Mouse (Mus musculus) stomach, embryonic 16.5 days (tissue): ENCODE results near the gene Lrguk. TPM values are rescaled to one million over a fixed set of nuclear protein-coding genes. Genes with fewer than 3 reads are reported as not detected.

ENCODE experiments used
- ATAC-seq: fragments of 200-750 bp; cut with Nextera tagmentation; 2 replicates; pipeline ENCODE4 v1.8.0; 2017; ENCODE audit warnings: moderate number of reproducible peaks, moderate TSS enrichment; ENCODE audit not compliant: insufficient read depth, low FRiP score
- H3K27ac ChIP-seq: fragments of 300-500 bp; sonication (generic); 2 replicates; pipeline ENCODE4 v1.5.1; 2014; ENCODE audit warnings: low read length
- H3K27me3 ChIP-seq: fragments of 300-500 bp; sonication (generic); 2 replicates; pipeline ENCODE4 v1.6.1; 2014; ENCODE audit warnings: low read length, control low read depth, mixed read lengths; ENCODE audit not compliant: control insufficient read depth, insufficient read depth
- H3K36me3 ChIP-seq: fragments of 300-500 bp; sonication (generic); 2 replicates; pipeline ENCODE4 v1.6.1; 2014; ENCODE audit warnings: low read length; ENCODE audit not compliant: control insufficient read depth, insufficient read depth
- H3K4me1 ChIP-seq: fragments of 300-500 bp; sonication (generic); 2 replicates; pipeline ENCODE4 v1.6.1; 2014; ENCODE audit warnings: low read length, control low read depth, mixed read lengths; ENCODE audit not compliant: control insufficient read depth, insufficient read depth
- H3K4me2 ChIP-seq: fragments of 300-500 bp; sonication (generic); 2 replicates; pipeline ENCODE4 v1.6.1; 2014; ENCODE audit warnings: low read depth, low read length, mixed read lengths
- H3K4me3 ChIP-seq: fragments of 300-500 bp; sonication (generic); replicated peaks from 2 replicates; pipeline ENCODE4 v1.5.1; 2014; ENCODE audit warnings: mild to moderate bottlenecking, low read length
- H3K9ac ChIP-seq: fragments of 300-500 bp; sonication (generic); 2 replicates; pipeline ENCODE4 v1.6.1; 2014; ENCODE audit warnings: low read length
- H3K9me3 ChIP-seq: fragments of 300-500 bp; sonication (generic); replicated peaks from 2 replicates; pipeline ENCODE4 v1.6.1; 2016; ENCODE audit warnings: low read length, control low read depth; ENCODE audit not compliant: control insufficient read depth
- WGBS: fragments of 180-500 bp; shearing (Covaris S2); extraction: QIAGEN DNeasy Blood & Tissue Kit; methylation state at CpG from one replicate; pipeline ENCODE4 v1.1.7; 2014; 5-methylcytosine and 5-hydroxymethylcytosine counted together
- polyA plus RNA-seq: library from polyadenylated mRNA; unstranded; fragments of >200 nt; fragmentation: Nextera tagmentation; extraction: Ambion mirVana; gene quantifications from 2 replicates; pipeline ENCODE4 v1.2.1, GENCODE M21; 2015

Lrguk gene
- polyA plus RNA-seq, 1 experiment from 2014 or later: 0.44 TPM

GRCm38 (mm10) chr6:34160816-34161310, 131.6 kb downstream of the Lrguk start:
- no peak for ATAC-seq
- no peak overlapping the region for H3K27ac ChIP-seq
- peaks cover 35% of the 10 kb centered on the region; the same call in 1 of the 2 replicates for H3K36me3 ChIP-seq

GRCm38 (mm10) chr6:34161511-34161910, 132.3 kb downstream of the Lrguk start:
- Histone ChIP-seq H3K9me3 (no peaks in the 10 kb centered on the region), H3K27me3 (no peaks in the 10 kb centered on the region), H3K4me3 (no peak overlapping the region), H3K9ac (no peak overlapping the region), H3K27ac (no peak overlapping the region), H3K4me2 (no peak overlapping the region), H3K4me1 (peaks cover 10% of the 10 kb centered on the region; the same call in 1 of the 2 replicates), H3K36me3 (peaks cover 35% of the 10 kb centered on the region; the same call in 1 of the 2 replicates)
- ATAC-seq: no peak
- 79% methylated on average over 7 of the region's 7 CpGs for WGBS

More at GRCm38 (mm10) chr6:34160816-34161310, 131.6 kb downstream of the Lrguk start:
- no peak overlapping the region for H3K4me3 ChIP-seq
- peaks cover 16% of the 10 kb centered on the region for H3K4me1 ChIP-seq
- no peak overlapping the region for H3K9ac ChIP-seq
- WGBS: 89% methylated on average over 7 of the region's 7 CpGs
- no peaks in the 10 kb centered on the region for H3K9me3 ChIP-seq
- H3K4me2 ChIP-seq: no peak overlapping the region
- no peaks in the 10 kb centered on the region for H3K27me3 ChIP-seq

- Histone ChIP-seq H3K9ac (no peak overlapping the region), H3K9me3 (no peaks in the 10 kb centered on the region), H3K27ac (no peak overlapping the region), H3K4me1 (peaks cover 5% of the 10 kb centered on the region; the same call in 1 of the 2 replicates), H3K27me3 (no peaks in the 10 kb centered on the region), H3K36me3 (peaks cover 32% of the 10 kb centered on the region; the same call in 1 of the 2 replicates), H3K4me2 (no peak overlapping the region), H3K4me3 (no peak overlapping the region)
- WGBS: 72% methylated on average over 2 of the region's 2 CpGs
- no peak for ATAC-seq
These were observed 133.4 kb downstream of the Lrguk start for GRCm38 (mm10) chr6:34162607-34163006.

GRCm38 (mm10) chr6:34163014-34163413, 133.8 kb downstream of the Lrguk start:
- Histone ChIP-seq H3K4me2 (no peak overlapping the region), H3K9ac (no peak overlapping the region), H3K36me3 (peaks cover 31% of the 10 kb centered on the region; the same call in 1 of the 2 replicates), H3K9me3 (no peaks in the 10 kb centered on the region), H3K4me3 (no peak overlapping the region), H3K27me3 (no peaks in the 10 kb centered on the region), H3K4me1 (peaks cover 5% of the 10 kb centered on the region; the same call in 1 of the 2 replicates), H3K27ac (no peak overlapping the region)
- no peak for ATAC-seq
- 76% methylated on average over 9 of the region's 9 CpGs for WGBS

- 84% methylated on average over 3 of the region's 3 CpGs for WGBS
- 0 out of 2 replicates have a peak, but pooled peaks cover 6% of the 10 kb centered on the region for H3K36me3 ChIP-seq
These were observed 139.6 kb downstream of the Lrguk start for GRCm38 (mm10) chr6:34168834-34169233.

GRCm38 (mm10) chr6:34170844-34171494, 141.7 kb downstream of the Lrguk start:
- WGBS: 69% methylated on average over 7 of the region's 7 CpGs
- Histone ChIP-seq H3K27ac (no peak overlapping the region), H3K9ac (no peak overlapping the region), H3K36me3 (0 out of 2 replicates have a peak, but pooled peaks cover 6% of the 10 kb centered on the region), H3K4me3 (no peak overlapping the region), H3K27me3 (no peaks in the 10 kb centered on the region), H3K9me3 (no peaks in the 10 kb centered on the region), H3K4me1 (peaks cover 4% of the 10 kb centered on the region), H3K4me2 (no peak overlapping the region)
- ATAC-seq: no peak

More at GRCm38 (mm10) chr6:34168834-34169233, 139.6 kb downstream of the Lrguk start:
- Histone ChIP-seq H3K9ac (no peak overlapping the region), H3K4me3 (no peak overlapping the region), H3K4me2 (no peak overlapping the region), H3K9me3 (no peaks in the 10 kb centered on the region), H3K4me1 (no peaks in the 10 kb centered on the region), H3K27me3 (no peaks in the 10 kb centered on the region), H3K27ac (no peak overlapping the region)
- ATAC-seq: no peak

GRCm38 (mm10) chr6:34171748-34172457, 142.7 kb downstream of the Lrguk start:
- H3K4me3 ChIP-seq: no peak overlapping the region
- WGBS: 89% methylated on average over 12 of the region's 12 CpGs
- H3K4me1 ChIP-seq: peaks cover 6% of the 10 kb centered on the region
- H3K9me3 ChIP-seq: no peaks in the 10 kb centered on the region
- H3K27me3 ChIP-seq: no peaks in the 10 kb centered on the region
- H3K9ac ChIP-seq: no peak overlapping the region
- H3K36me3 ChIP-seq: 0 out of 2 replicates have a peak, but pooled peaks cover 4% of the 10 kb centered on the region
- no peak overlapping the region for H3K27ac ChIP-seq
- no peak overlapping the region for H3K4me2 ChIP-seq
- no peak for ATAC-seq

GRCm38 (mm10) chr6:34173251-34173650, 144.0 kb downstream of the Lrguk start:
- ATAC-seq: no peak
- H3K4me1 ChIP-seq: peaks cover 6% of the 10 kb centered on the region
- 86% methylated on average over 12 of the region's 12 CpGs for WGBS
- no peak overlapping the region for H3K4me3 ChIP-seq
- no peak overlapping the region for H3K27ac ChIP-seq
- H3K9ac ChIP-seq: no peak overlapping the region
- no peaks in the 10 kb centered on the region for H3K27me3 ChIP-seq
- H3K36me3 ChIP-seq: no peaks in the 10 kb centered on the region
- no peak overlapping the region for H3K4me2 ChIP-seq
- no peaks in the 10 kb centered on the region for H3K9me3 ChIP-seq

- H3K4me3 ChIP-seq: no peak overlapping the region
- no peaks in the 10 kb centered on the region for H3K36me3 ChIP-seq
- peaks cover 6% of the 10 kb centered on the region for H3K4me1 ChIP-seq
- 53% methylated on average over 8 of the region's 8 CpGs for WGBS
- no peak for ATAC-seq
- no peaks in the 10 kb centered on the region for H3K27me3 ChIP-seq
- no peak overlapping the region for H3K4me2 ChIP-seq
- no peaks in the 10 kb centered on the region for H3K9me3 ChIP-seq
- H3K9ac ChIP-seq: no peak overlapping the region
- no peak overlapping the region for H3K27ac ChIP-seq
These were observed 145.5 kb downstream of the Lrguk start for GRCm38 (mm10) chr6:34174715-34175114.
